Mouse (Mus musculus) liver, embryonic 14.5 days (tissue): ENCODE results near the gene Spata7. TPM values are rescaled to one million over a fixed set of nuclear protein-coding genes. Genes with fewer than 3 reads are reported as not detected.

Source experiments
- ATAC-seq: fragments of 200-750 bp; cut with Nextera tagmentation; 2 replicates; pipeline ENCODE4 v1.8.0; 2017; ENCODE audit warnings: moderate number of reproducible peaks, mild to moderate bottlenecking, moderate library complexity; ENCODE audit not compliant: insufficient read depth
- DNase-seq, 3 experiments: peaks; one replicate each; pipeline ENCODE4 v3.0.0-alpha.2; 2012 to 2013; ENCODE audit warnings: low read depth in 3 of 3, low spot score in 3 of 3
- H3K27ac ChIP-seq: fragments of 300-500 bp; sonication (generic); 2 replicates; pipeline ENCODE4 v1.5.1; 2014; ENCODE audit warnings: moderate library complexity, mild to moderate bottlenecking, control low read depth, inconsistent platforms
- H3K27me3 ChIP-seq: fragments of 300-500 bp; sonication (generic); 2 replicates; pipeline ENCODE4 v1.6.1; 2014; ENCODE audit warnings: mild to moderate bottlenecking, low read length, moderate library complexity; ENCODE audit not compliant: control insufficient read depth, insufficient read depth
- H3K36me3 ChIP-seq: fragments of 300-500 bp; sonication (generic); replicated peaks from 2 replicates; pipeline ENCODE4 v1.6.1; 2014; ENCODE audit warnings: low read depth; ENCODE audit not compliant: control insufficient read depth, insufficient read depth
- H3K4me1 ChIP-seq, 2 experiments: fragments of 200-500 bp in 1 of 2; fragments of 300-500 bp in 1 of 2; sonication (generic) in 1 of 2; replicated peaks; 2 replicates each; pipeline ENCODE4 v1.6.1; 2012 to 2014; ENCODE audit warnings: antibody characterized with exemption in 1 of 2, inconsistent platforms in 1 of 2, low read length in 1 of 2; ENCODE audit not compliant: control insufficient read depth in 2 of 2, insufficient read depth in 2 of 2
- H3K4me2 ChIP-seq: fragments of 300-500 bp; sonication (generic); 2 replicates; pipeline ENCODE4 v1.6.1; 2014; ENCODE audit warnings: low read depth, mild to moderate bottlenecking, control low read depth, moderate library complexity
- H3K4me3 ChIP-seq, 2 experiments: fragments of 200-500 bp in 1 of 2; fragments of 300-500 bp in 1 of 2; sonication (generic) in 1 of 2; 2 replicates each; pipeline ENCODE4 v1.5.1; 2012 to 2014; ENCODE audit warnings: low read depth in 2 of 2, low read length in 2 of 2, mild to moderate bottlenecking in 2 of 2, control low read depth in 1 of 2, inconsistent platforms in 1 of 2, moderate library complexity in 1 of 2; ENCODE audit not compliant: insufficient read depth in 1 of 2
- H3K9ac ChIP-seq: fragments of 300-500 bp; sonication (generic); replicated peaks from 2 replicates; pipeline ENCODE4 v1.6.1; 2014; ENCODE audit warnings: mild to moderate bottlenecking, control low read depth, moderate library complexity
- H3K9me3 ChIP-seq: fragments of 300-500 bp; sonication (generic); 2 replicates; pipeline ENCODE4 v1.6.1; 2016; ENCODE audit warnings: low read length, mixed read lengths; ENCODE audit not compliant: control insufficient read depth
- CTCF ChIP-seq: IDR thresholded peaks from 2 replicates; pipeline ENCODE4 v1.5.1; 2016; ENCODE audit warnings: antibody characterized with exemption, low read depth, control low read depth
- EP300 ChIP-seq: IDR thresholded peaks from 2 replicates; pipeline ENCODE4 v1.6.1; 2016; ENCODE audit warnings: antibody characterized with exemption, low read depth
- WGBS: fragments of 180-500 bp; shearing (Covaris S2); extraction: QIAGEN DNeasy Blood & Tissue Kit; methylation state at CpG from one replicate; pipeline ENCODE4 v1.1.7; 2014; ENCODE audit not compliant: insufficient replicate concordance; 5-methylcytosine and 5-hydroxymethylcytosine counted together
- polyA plus RNA-seq, 2 experiments: library from polyadenylated mRNA; depleted of rRNA in 1 of 2; stranded (reverse) in 1 of 2; unstranded in 1 of 2; fragments of >200 nt; fragmentation: Nextera tagmentation in 1 of 2; extraction: Ambion mirVana in 1 of 2; gene quantifications; 2 replicates each; pipeline versions ENCODE4 v1.2.1 to v1.2.3; 2012 to 2014

Spata7 gene
- polyA plus RNA-seq, 2 experiments: 1.2 to 2.0 TPM

DNA sequence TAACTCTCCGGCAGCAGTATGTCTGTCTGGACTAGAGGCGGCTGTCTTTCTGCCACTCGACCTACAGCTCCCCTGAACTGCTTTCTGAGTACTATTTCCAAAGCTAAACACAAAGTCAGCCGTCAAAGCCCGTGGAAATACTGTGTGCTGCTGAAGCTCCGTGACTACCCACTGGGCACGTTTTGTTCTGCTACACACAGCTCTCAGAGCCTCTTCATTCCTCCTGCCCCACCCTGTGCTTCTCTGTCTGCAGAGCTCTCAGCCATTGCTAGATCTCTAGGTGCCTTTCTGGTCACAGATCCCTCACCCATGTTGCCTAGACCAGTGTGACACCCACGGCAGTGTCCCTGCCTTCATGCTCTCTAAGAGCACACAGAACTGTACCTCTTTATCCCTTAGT lies 62.3 kb downstream of the Spata7 start:
- TF ChIP-seq CTCF: no peak
- no peak for TF ChIP-seq EP300
- Histone ChIP-seq H3K4me2 (no peak overlapping the region), H3K9me3 (no peaks in the 10 kb centered on the region), H3K36me3 (no peaks in the 10 kb centered on the region), H3K4me1 (no peaks in the 10 kb centered on the region; a peak in 1 of 4 replicates), H3K27me3 (no peaks in the 10 kb centered on the region), H3K9ac (no peak overlapping the region), H3K4me3 (no peak overlapping the region), H3K27ac (no peak overlapping the region)
- 64% methylated on average over 8 of the region's 8 CpGs for WGBS
- DNase-seq (no peak), ATAC-seq (no peak)

DNA sequence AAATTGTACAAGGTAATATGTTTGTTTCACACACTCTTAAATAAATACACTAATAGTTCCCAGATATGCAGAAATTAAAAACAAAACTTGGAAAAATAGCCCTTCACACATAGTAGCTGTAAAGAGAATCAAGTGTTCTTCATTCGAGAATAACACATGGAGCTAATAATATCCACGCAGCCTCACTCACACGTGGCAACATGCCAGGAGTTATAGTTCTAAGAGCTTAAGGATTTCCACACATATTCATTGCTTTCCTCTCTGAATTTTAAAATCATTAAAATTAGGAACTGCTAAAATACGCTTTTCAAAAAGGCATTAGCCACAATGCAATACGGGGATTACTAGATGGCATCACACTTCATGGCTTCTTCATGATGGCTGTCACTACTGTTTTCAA lies 69.2 kb downstream of the Spata7 start:
- Histone ChIP-seq H3K9ac (no peak overlapping the region), H3K27ac (no peak overlapping the region), H3K9me3 (no peaks in the 10 kb centered on the region), H3K4me3 (no peak overlapping the region), H3K4me2 (no peak overlapping the region), H3K4me1 (no peaks in the 10 kb centered on the region), H3K27me3 (no peaks in the 10 kb centered on the region), H3K36me3 (no peaks in the 10 kb centered on the region)
- no peak for TF ChIP-seq EP300
- TF ChIP-seq CTCF: no peak
- 70% methylated on average over 5 of the region's 5 CpGs for WGBS
- DNase-seq (no peak), ATAC-seq (no peak)

DNA sequence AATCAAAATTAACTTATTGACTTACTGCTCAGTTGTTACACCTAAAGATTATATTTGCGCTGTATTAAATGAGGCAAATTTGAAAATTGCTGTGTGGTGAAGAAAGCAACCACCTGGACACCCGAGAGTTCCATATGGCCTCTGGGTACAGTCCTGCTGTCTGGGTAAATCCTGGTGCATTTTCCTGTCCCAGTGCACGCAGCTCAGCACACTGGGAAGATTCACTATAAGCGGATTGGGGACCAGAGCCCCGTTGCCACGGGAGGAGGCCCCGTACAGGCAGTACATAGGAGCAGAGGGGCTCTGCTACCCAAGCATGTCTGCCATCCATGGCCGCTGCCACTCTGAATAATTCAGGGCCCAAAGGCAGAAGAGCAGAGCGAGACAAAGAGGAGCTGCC lies 73.6 kb downstream of the Spata7 start:
- Histone ChIP-seq H3K27ac (no peak overlapping the region), H3K9me3 (no peaks in the 10 kb centered on the region), H3K4me1 (no peaks in the 10 kb centered on the region), H3K27me3 (no peaks in the 10 kb centered on the region), H3K4me2 (no peak overlapping the region), H3K9ac (no peak overlapping the region), H3K36me3 (no peaks in the 10 kb centered on the region), H3K4me3 (no peak overlapping the region)
- TF ChIP-seq CTCF: no peak
- no peak for TF ChIP-seq EP300
- no peak for DNase-seq
- 67% methylated on average over 9 of the region's 9 CpGs for WGBS
- ATAC-seq: no peak

DNA sequence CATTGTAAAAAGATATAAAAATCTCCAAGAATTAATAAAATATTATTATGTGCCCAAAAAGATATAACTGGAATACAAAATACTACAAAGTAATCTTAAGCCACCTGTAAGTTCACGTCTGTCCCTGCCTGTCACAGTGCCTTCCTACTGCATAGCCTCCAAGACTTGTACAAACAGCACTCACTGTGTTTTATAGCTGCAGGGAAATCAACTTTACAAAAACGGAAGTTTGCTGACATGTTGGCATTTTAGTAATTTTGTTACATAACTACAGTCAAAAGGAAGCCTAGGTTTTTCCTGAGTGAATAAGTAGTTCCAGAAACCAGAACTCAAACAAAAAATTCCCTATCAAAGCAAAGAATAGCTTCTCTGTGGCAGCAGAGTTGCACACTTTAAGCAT lies 75.6 kb downstream of the Spata7 start:
- Histone ChIP-seq H3K4me1 (no peaks in the 10 kb centered on the region), H3K4me3 (no peak overlapping the region), H3K9ac (no peak overlapping the region), H3K4me2 (no peak overlapping the region), H3K9me3 (no peaks in the 10 kb centered on the region), H3K27ac (no peak overlapping the region), H3K36me3 (no peaks in the 10 kb centered on the region), H3K27me3 (no peaks in the 10 kb centered on the region)
- ATAC-seq: no peak
- DNase-seq: no peak
- TF ChIP-seq EP300 (no peak), CTCF (no peak)
- 53% methylated on average over 2 of the region's 2 CpGs for WGBS

DNA sequence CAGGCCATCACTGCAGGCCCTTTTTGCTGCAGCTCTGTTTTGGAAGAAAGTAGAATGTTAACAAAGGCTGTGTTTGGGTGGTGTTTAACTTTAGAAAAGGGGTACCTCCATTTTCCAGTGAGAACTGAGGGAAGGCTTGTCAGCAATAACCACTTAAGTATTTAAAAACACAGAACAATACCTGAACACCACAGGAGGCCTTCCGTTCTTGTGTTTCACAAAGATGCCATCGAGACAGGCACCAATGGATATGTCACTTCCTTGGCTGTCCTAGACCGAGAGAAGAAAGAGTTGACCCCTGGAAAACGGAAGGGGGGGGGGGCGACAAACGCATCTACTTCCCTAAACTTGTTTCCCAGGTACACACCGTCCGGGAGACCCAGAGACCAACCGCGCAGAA lies 76.0 kb downstream of the Spata7 start:
- Histone ChIP-seq H3K36me3 (no peaks in the 10 kb centered on the region), H3K27me3 (no peaks in the 10 kb centered on the region), H3K4me1 (no peaks in the 10 kb centered on the region), H3K9me3 (no peaks in the 10 kb centered on the region), H3K27ac (no peak overlapping the region), H3K9ac (no peak overlapping the region), H3K4me2 (no peak overlapping the region), H3K4me3 (no peak overlapping the region)
- DNase-seq: no peak
- ATAC-seq: no peak
- TF ChIP-seq CTCF: no peak
- TF ChIP-seq EP300: no peak
- WGBS: 73% methylated on average over 10 of the region's 10 CpGs

DNA sequence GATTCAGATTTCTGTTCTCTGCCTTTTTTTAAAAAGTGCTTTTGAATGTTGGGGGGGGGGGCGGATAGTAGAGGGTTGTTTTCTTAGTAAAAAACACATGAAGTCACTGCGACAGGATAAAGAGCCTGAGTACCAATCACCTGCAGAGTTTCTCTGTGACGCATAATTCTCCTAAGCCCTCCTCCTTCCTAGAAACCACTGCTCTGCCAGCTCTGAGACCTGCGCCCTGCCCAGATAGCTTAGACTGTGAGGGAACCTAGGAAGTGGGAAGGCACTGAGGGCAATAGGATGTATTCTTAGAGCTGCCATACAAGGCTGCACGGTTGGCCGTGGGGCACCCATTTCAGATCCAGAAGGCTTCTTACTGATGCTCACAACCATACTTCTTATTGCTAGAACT lies 84.9 kb downstream of the Spata7 start:
- Histone ChIP-seq H3K9ac (no peak overlapping the region), H3K27me3 (no peaks in the 10 kb centered on the region), H3K9me3 (no peaks in the 10 kb centered on the region), H3K36me3 (no peaks in the 10 kb centered on the region), H3K27ac (no peak overlapping the region), H3K4me3 (no peak overlapping the region), H3K4me2 (no peak overlapping the region), H3K4me1 (peaks cover 0 to 5% of the 10 kb centered on the region in 2 experiments; a peak in 1 of 4 replicates)
- 68% methylated on average over 6 of the region's 6 CpGs for WGBS
- ATAC-seq (no peak), DNase-seq (no peak)
- TF ChIP-seq EP300: no peak
- TF ChIP-seq CTCF: no peak
